Mouse (Mus musculus) erythroblast, embryonic 14.5 days (primary cell): ENCODE results near the gene Ncapd3.

Experiments used
- GATA1 ChIP-seq: IDR thresholded peaks from 2 replicates; pipeline ENCODE4 v1.6.1; 2012; ENCODE audit warnings: low read length, inconsistent platforms, mixed read lengths
- TAL1 ChIP-seq: IDR thresholded peaks from 3 replicates; pipeline ENCODE4 v1.6.1; 2012; ENCODE audit warnings: low read length, inconsistent platforms, mixed read lengths

DNA sequence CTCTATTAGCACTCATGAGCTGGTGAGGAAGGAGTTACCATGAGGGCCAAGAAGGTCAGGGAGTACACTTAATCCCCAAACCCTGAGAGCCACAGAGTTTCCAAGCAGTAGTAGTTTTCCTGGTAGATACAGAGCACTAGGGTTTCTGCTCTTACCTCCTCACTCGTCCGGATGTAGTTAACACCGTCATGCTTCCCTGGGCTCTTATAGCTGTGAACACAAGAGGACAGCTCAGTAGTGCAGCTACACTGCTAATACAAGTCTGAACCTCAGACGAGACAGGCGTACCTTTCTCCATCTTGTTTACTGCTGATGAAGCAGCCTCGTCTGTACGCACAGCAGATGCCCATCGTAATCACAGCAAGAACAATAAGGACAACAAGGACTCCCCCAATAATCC lies 68.6 kb downstream of the Ncapd3 start:
- TF ChIP-seq GATA1 (no peak), TAL1 (no peak)
